Mouse (Mus musculus): Measurements from ENCODE around the gene Stk39.

GRCm38 (mm10) chr2:68479823-68480222 is 7.8 kb upstream of the Stk39 start:
- TF ChIP-seq CTCF (IDR thresholded peaks at IDR 0.05; ENCODE audit: low read depth) (no peak), EP300 (IDR thresholded peaks at IDR 0.05; ENCODE audit: low read depth) (no peak)

Measured in liver, embryonic 14.5 days (tissue).